Mouse (Mus musculus) megakaryocyte, embryonic 14.5 days (primary cell): ENCODE measurements around the gene Utf1.

Experiments
- FLI1 ChIP-seq: IDR thresholded peaks from 2 replicates; pipeline ENCODE4 v1.6.1; 2012; ENCODE audit warnings: low read length, inconsistent platforms, mixed read lengths
- GATA1 ChIP-seq: IDR thresholded peaks from 3 replicates; pipeline ENCODE4 v1.6.1; 2012; ENCODE audit warnings: mixed read lengths, low read length, inconsistent platforms, borderline replicate concordance

DNA sequence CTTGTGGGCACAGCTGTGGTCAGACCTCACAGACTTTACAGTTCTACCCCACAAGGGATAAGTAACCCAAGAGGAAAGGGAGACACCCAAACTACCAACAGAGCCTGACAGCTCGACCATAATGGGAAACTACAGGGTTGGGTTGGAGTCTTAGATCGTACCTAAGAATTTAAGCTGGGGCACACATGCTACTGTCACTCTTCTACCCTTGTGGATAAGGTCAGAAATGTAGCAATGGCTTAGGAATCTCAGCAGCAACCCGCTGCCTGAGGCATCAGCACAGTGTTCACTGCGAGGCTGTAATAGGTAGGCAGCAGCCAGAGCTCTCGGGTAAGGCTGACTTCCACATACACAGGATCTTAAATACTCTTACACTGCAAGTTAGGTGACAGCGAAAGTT lies 49.9 kb downstream of the Utf1 start:
- no peak for TF ChIP-seq GATA1
- TF ChIP-seq FLI1 = no peak
